Mouse (Mus musculus) cerebellum, adult 2 months (tissue): ENCODE results near the gene Sh3pxd2b.

ENCODE experiments used
- CTCF ChIP-seq: fragments of 200-500 bp; IDR thresholded peaks from 2 replicates; pipeline ENCODE4 v1.5.1; 2011; ENCODE audit warnings: low read depth, mild to moderate bottlenecking, control low read depth, low read length, moderate library complexity, borderline replicate concordance; ENCODE audit not compliant: insufficient read depth
- POLR2A ChIP-seq: fragments of 200-500 bp; IDR thresholded peaks from 2 replicates; pipeline ENCODE4 v1.6.1; 2011; ENCODE audit warnings: low read length, control low read depth, borderline replicate concordance; ENCODE audit not compliant: insufficient read depth

GRCm38 (mm10) chr11:32388064-32388463 lies 40.4 kb downstream of the Sh3pxd2b start:
- TF ChIP-seq POLR2A (no peak), CTCF (no peak)
